Mouse (Mus musculus) ES-CJ7 (cell line): ENCODE measurements at regions not wholly inside any gene's neighbourhood (a gene's known extent, or its start where the extent isn't known, plus 50 kb on each side); places are given as distances from the start of the nearest gene placed in this dataset.

ENCODE experiments used
- DNase-seq: peaks from one replicate; pipeline ENCODE4 v3.0.0; 2011; ENCODE audit warnings: low read depth, low spot score

GRCm38 (mm10) chr13:42589607-42590006 is 90.8 kb upstream of the Phactr1 start:
- DNase-seq: peak; percentile 59

GRCm38 (mm10) chr13:42590415-42590814 is 90.0 kb upstream of the Phactr1 start:
- DNase-seq: no peak

- DNase-seq: no peak
Measured at GRCm38 (mm10) chr13:42592945-42593344, 87.5 kb upstream of the Phactr1 start.

- no peak for DNase-seq
Measured at GRCm38 (mm10) chr13:42593488-42594170, 86.8 kb upstream of the Phactr1 start.

GRCm38 (mm10) chr13:42595180-42595579 is 85.2 kb upstream of the Phactr1 start:
- DNase-seq: no peak

GRCm38 (mm10) chr13:42597781-42598180 is 82.6 kb upstream of the Phactr1 start:
- no peak for DNase-seq

GRCm38 (mm10) chr13:42603308-42603707 is 77.1 kb upstream of the Phactr1 start:
- no peak for DNase-seq

GRCm38 (mm10) chr13:42607735-42608134 is 72.7 kb upstream of the Phactr1 start:
- DNase-seq: no peak

- DNase-seq: peak; percentile 92
Measured at GRCm38 (mm10) chr13:42608963-42609362, 71.5 kb upstream of the Phactr1 start.

GRCm38 (mm10) chr13:42613326-42613725 is 67.1 kb upstream of the Phactr1 start:
- peak; percentile 30 for DNase-seq

- no peak for DNase-seq
Measured at GRCm38 (mm10) chr13:42615826-42616225, 64.6 kb upstream of the Phactr1 start.

- no peak for DNase-seq
Measured at GRCm38 (mm10) chr13:42617225-42617624, 63.2 kb upstream of the Phactr1 start.

GRCm38 (mm10) chr13:42617844-42618243 is 62.6 kb upstream of the Phactr1 start:
- DNase-seq: no peak

GRCm38 (mm10) chr13:42619555-42620280 is 60.7 kb upstream of the Phactr1 start:
- DNase-seq: no peak

- peak; percentile 16 for DNase-seq
Measured at GRCm38 (mm10) chr13:42623491-42623890, 56.9 kb upstream of the Phactr1 start.
